Mouse (Mus musculus) skeletal muscle tissue, adult 2 months (tissue): ENCODE measurements around the gene Sacm1l.
A peak's percentile ranks its signal among the peaks of the same experiment; 100 is the strongest.

Experiments
- DNase-seq: peaks from one replicate; pipeline ENCODE4 v3.0.0-alpha.2; 2012; ENCODE audit warnings: low read depth, low spot score

Gene Sacm1l

DNA sequence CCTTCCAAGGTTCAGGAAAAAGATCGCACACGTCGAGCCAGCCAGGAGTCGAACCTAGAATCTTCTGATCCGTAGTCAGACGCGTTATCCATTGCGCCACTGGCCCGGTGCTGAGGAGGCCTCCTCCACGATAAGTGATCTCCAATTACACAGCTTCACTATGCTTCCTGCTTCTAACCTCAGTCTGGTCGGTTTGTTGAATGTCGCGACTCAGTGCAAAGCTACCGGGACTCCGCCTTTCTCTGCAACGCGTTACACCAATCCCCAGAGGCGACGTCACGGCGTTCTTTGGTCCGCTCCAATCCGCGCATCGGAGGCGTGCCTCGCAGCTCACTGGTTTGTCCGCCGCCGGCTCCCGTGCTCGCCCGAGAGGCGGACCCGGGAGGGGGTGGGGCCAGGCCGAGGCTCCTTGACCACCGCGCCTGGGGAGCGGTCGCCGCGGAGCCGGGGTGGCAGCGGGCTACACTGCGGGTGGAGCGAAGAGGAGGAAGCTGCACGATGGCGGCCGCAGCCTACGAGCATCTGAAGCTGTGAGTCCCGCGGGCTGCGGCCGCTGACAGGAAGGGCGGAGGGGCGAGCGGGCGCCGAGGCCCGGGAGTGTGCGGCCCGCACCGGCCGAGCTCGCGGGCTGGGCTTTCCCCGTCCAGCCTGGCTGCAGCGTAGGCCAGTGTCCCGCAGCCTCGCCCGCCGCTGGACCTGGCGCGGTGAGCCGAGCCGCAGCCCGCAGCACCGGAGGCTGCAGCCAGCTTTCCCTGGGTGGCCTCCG lies at the start of gene Sacm1l:
Gene Sacm1l (plus strand): TSS at position 368 of the 766 bp plus-strand sequence.
- DNase-seq: peak; percentile 100

DNA sequence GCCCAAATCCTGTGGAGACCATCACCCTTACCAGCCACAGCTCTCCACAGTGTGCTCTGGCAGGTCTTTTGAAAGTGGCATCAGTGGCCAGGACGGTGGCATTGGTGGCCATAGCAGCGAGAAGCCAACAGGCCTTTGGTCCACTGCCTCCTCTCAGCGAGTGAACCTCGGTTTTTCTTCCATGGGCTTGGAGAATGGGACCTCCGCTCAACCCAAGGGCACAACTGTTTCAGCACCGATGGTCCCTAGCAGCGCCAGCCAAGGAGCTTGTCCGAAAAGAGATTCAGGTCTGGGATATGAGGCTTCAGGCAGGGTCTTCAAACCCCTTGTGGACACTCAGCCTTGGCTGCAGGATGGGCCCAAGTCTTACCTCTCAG lies 49.7 kb upstream of the Sacm1l start:
- no peak for DNase-seq

DNA sequence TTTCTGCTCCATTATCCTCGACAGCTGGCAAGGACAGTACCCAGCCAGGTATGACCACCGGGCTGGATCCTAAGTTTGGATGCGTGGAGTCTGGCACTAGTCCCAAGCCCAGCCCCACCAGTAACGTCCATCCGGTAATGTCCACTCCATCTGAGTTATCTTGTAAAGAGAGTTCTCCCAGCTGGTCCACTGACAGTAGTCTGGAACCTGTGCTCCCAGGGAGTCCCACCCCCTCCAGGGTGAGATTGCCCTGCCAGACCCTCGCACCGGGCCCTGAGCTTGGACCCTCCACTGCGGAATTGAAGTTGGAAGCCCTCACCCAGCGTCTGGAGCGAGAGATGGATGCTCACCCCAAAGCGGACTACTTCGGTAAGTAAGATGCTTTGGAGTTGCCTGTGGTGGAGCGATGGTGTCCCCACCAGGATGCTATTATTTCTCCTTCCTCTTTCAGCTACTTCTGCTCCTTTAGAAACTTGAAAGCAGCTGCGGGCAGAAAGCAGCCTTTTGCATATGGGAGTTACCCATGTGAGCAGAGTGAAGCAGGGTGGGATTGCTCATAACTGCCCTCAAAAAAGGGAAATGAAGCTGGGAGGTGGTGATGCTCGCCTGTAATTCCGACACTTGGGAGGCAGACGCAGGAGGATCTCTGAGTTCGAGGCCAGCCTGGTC lies 49.2 kb upstream of the Sacm1l start:
- no peak for DNase-seq

DNA sequence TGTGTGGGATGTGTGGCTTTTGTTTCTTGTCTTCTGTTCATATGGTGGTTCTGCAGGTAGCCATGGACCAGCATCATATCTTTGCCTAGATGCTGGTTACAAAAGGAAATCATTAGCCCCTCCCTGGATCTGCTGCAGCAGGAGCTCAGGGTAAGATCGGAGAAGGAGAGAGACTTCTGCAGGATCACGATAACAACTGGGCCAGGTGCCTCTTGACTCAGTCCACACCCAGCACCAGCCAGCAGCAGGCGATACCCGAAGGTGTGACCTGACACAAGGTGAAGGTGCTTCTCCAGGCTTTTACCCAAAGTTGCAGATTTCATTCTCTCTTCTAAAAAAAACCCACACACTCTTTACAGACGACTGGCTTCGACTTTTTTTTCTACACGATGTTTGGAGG lies 48.4 kb upstream of the Sacm1l start:
- DNase-seq: no peak

DNA sequence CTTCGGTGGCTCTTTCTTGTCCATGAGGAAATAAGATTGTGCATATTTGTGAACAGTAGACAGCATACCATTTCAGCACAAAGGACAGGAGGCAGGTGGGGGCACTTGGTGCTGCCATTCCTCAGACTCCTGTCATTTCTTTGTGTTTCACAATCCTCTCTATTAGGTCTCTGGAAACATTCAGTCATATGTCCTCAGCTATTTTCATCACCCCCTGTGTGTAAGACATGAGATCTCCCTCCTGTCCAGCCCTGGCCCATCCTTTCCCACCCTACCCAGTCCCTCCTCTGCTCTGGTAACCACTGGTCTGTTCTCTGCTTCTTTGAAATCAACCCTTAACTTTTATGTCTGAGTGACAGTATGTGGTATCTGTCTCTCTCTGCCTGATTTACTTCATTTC lies 46.0 kb upstream of the Sacm1l start:
- no peak for DNase-seq

DNA sequence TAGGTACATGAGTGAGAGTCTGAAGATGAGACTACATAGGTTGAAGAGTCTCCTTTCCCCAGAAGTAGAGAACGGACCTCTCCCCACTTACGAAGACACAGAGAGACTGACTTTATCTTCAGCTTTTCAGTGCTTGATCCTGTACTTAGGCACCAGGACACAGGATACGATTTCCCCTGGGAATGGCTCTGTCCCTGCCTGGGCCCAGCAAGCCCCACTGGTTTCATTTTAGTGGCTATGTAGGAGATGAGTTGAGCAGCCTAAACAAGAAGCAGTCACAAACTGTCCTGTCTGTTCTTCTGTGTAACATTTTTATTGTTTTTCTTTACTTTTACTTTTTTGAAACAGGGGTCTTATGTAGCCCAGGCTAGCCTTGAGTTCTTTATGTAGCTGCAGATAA lies 44.7 kb upstream of the Sacm1l start:
- DNase-seq: no peak

DNA sequence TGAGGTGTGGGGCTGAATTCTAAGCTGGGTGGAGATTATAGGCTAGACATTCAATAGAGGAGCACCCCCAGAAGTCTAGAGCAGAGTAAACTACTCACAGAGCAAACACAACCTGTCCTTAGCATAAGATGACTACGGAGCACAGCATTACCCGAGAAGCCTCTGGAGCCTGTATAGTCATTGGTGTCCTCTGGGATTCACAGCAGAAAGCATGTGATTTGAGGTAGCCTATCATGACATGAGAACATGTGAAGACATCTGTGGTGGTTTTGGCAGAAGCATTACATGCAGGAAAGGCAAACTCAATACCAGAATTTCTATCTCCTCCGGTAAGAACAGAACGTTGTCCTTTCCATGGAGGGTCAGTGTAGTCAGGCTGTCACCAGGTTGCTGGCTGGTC lies 44.0 kb upstream of the Sacm1l start:
- no peak for DNase-seq

DNA sequence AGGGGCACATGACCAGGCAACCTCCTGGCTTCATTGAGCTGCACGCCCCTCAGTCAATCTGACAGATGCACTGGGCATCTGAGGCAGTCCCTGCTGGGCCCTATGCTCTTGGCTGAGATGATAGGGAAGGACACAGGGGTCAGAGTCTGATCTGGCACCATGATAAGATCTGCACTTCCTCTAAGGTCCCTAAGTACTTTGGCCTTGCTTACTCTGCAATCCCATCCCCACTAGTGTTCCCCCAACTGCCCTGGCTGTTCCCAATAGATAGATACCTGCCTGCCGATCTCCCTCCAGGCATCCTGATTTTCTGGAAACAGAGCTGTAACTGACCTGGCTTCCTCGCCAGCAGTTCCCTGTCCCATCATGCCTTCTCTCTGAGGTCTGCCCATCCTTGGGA lies 42.9 kb upstream of the Sacm1l start:
- DNase-seq: no peak

DNA sequence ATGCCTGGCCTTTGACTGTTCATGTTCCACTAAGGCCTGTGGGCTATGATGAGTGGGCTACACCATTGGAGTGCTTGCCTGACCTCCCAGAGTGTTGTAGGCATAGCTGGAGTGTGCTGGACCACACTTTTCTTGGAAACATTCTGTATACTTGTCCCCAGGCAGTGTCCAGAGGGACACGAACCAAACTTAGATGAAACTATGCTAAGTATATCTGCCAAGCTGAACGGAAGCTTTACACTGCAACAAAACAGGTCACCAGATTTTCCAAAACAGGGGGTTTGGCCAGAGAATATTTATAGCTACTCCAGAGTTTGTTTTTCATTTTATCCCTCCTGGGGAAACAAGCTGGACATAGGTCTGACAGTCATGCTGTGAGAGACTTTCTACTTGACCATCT lies 40.5 kb upstream of the Sacm1l start:
- DNase-seq: no peak

DNA sequence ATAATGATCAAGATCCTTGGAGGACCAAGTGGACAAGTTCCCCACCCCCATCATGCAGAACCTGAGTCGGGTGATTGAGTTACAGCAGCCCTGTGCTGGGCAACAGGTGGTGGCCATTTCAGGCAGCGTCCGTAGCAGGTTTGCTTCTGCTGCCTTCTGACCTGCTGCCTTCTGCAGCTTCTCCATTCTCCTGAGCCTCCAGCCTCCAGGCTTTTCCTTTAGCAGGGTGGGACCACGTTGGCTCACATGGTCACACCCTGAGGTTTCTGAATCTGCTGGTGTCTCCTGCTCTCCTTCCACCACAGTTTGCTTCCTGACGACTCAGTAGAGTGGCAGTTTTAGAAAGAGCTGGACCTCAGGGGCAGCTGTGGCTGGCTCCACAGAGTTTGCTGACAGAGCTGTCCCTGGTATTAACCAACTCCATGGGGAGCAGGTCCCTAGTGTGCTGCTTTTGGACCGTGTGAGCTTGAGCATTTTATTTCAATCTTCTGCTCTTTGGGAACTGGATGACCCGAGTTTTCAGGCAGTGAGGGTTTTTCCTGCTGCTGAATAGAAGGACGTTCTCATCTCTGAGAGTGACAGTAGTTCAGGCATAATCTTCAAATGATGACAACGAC lies 39.7 kb upstream of the Sacm1l start:
- DNase-seq: peak; percentile 87

DNA sequence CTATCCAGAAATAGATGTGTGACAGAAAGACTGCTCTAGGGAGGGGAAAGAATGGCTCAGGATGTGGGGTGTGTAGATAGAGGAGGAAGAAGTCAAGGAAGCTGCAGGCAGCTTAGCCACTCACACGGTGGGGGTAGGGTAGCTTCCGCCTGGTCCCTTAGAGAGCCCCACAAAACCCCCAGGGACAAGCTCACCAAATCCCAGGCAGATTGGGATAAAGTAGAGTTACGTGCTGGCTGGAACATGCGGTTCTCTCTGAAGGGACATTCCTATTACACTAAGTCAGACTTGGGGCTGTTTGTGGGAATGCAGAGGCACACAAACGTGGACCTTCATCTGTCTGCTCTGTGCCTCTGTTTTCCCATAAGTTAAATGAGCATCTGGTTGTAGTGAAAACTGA lies 38.6 kb upstream of the Sacm1l start:
- peak; percentile 67 for DNase-seq

DNA sequence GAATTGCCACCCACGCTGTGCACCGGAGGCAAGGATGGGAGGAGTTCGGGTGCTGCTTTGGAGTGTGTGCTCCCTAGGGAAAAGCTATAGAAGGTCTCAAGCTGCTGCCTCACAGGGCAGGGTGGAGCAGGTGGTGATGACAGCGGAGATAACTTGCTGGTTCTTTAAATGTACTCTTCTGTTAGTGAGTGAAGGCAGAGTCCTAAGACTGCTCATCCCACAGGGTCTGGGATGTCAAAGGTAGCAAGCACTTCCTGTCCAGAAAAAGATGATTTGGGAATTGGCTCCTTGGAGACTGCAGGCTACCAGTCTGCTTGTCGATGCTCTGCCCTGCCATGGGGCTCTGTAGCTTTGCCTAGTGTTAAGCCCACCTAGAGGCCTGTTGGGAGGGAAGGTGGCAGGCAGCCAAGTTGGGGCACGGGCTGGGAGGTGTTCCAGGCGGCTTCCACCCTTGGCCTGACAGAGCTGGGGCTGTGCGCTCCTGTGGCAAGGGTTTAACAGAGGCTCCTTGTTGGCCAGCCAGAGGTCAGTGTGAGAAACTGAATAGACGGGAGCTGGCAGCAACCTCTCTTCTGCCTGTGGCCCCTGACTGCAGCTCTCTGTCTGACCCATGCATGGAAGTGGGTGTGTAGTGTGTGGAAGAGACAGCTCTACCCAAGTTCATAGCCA lies 37.5 kb upstream of the Sacm1l start:
- no peak for DNase-seq

DNA sequence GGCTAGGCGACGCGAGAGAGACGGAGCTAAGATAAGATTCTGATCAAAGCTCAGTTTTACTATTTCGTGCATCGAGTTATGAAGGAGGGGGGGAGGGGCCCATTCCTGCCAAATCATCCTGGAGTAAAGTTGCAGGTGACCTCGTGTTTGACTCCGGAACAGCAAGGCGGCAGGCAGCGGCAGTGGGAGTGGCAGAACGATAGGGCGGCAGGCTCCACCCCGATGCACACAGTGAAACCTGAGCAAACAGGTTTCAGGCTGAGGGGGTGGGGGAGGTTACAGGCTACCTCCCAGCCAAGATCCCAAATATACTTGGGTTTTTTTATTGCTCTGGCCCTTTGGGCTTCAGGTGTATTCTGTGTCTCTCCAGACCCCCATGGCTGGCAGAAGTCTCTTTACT lies 32.9 kb upstream of the Sacm1l start:
- DNase-seq: peak; percentile 54

DNA sequence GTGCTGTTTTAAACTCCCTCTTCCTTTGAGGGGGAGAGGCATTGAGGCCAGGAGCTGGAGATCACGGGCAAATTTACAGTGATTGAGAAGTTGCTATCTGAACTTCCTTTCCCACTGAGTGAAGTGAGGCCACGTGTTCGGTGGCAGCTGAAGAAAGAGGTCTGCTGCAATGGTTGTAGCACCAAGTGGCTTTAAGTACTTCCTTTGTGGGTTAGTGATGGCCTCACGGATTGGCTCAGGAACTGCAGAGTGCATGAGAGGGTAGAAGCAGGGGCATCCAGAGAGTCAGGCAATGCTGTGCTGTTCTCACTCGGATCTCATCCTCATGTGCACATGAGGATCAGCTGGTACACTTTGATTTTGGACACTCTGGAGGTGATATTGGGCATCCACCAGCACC lies 31.7 kb upstream of the Sacm1l start:
- DNase-seq: no peak

DNA sequence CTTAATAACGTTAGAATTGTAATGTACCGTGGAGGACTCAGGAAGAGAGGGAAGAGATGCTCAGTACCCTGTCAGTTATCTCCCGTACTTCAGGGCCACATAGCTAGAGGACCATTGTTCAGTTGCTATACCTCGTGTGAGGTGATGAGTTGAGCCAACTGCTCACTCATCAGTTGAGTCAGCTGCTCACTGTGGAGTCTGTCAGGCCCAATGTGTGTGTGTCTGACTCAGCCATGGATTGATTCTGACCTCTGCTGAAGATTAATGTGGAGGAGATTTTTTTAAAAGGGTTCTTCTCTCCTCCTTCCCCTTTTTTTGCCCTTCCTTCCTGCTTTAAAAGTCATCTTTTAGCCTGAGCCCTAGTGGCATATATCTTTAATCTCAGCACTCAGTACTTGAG lies 29.1 kb upstream of the Sacm1l start:
- no peak for DNase-seq

DNA sequence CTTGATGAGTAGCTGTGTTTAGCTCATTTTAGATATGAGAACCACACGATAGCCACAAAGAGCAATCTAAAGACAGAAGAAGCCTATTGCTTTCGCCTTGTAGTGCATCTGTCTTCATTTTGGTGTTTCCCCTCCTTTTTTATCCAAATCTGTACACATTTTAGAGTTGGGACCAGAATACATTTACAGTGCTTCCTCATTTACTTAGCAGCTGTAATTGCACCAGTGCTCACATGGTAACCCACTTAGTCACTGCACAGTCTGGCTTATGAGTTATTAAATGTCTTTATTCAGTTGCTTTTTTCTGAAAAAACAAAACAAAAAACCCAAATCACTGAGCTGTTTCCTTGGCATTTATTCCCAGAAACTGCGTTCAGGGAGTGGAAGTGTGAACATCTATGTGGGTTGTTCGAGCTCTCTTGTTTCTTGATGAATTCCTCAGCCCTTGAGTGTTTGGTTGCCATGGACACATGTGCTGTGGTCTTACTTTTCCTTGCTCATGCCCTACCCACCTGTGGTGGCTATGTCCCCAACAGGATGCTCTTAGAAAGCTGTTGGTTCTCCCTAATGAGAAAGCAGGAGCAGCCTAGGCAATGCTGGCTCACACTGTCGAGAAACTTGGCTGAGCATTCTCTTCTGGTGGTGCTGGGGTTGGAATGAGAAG lies 26.3 kb upstream of the Sacm1l start:
- DNase-seq: no peak

DNA sequence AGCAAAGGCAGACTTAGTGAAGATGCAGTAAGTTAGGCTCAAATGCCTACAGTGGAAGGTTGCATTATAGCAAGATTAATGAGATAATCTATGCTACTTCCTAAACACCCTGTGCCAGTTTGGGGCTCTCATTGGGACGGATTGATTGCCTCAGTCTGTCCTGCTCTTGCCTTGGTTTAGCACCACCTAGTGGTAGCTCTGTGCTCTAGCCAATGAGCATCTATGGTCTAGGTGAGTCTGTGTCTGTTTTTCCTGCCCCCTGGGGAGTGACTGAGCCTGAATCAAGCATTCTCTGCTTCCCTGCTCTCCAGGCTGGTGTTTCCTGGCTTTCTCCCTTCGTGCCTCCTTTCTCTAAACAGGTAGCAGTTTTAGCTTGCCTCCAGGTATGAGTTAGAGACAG lies 25.2 kb upstream of the Sacm1l start:
- DNase-seq: peak; percentile 75

DNA sequence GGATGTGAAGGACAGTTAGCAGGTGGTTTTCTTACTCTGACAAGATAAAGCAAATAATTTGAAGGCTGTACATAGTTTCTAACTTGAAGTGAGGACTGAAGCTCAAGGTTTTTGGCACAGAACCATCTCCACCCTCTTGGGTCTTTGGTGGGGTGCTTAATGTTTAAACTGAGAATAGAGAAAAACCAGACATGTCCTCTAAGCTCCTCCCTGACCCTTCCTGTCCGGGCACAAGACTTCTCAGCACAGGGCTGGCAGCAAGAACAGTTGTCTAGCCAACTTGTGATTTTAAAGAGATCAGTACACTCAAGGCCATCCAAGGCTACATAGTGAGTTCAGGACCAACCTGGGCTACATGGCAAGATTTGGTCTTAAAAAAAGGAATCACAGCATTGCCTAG lies 24.0 kb upstream of the Sacm1l start:
- no peak for DNase-seq

DNA sequence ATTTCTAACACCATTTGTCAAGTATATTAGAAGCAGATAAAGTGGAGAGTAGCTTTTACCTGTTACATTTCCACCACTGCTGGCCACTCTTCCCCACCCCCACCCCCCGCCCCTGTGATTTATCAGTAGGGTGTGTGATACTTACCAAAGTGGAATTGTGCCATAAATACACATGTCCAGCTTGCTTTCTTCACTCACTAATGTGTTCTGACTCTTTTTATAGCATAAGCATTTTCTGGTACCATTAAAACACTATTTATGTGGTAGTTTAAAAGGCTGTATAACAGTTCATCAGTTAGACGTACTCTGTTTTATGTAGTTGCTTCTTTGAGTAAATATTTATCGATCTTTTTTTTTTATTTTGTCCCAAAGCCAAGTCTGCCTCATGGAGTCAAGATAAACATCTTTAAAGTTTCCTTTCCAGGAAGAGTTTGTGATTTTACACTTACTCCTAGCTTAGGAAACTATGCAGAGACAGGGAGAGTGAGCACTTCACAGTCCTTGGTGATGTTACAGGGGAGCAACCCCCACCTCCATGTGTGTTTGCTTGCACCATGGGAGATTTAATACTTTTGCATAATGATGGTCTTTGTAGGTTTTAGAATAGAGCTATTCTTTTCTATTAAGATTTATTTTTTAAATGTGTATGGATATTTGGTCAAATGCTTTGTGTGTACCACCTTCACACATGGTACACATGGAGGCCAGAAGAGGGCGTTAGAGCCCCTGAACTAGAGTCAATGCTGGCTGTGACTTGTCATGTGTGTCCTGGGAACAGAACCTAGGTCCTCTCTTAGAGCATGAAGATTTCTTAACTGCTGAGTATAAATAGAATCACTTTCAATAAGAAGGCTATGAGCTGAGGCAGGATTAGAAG lies 23.1 kb upstream of the Sacm1l start:
- DNase-seq: no peak

DNA sequence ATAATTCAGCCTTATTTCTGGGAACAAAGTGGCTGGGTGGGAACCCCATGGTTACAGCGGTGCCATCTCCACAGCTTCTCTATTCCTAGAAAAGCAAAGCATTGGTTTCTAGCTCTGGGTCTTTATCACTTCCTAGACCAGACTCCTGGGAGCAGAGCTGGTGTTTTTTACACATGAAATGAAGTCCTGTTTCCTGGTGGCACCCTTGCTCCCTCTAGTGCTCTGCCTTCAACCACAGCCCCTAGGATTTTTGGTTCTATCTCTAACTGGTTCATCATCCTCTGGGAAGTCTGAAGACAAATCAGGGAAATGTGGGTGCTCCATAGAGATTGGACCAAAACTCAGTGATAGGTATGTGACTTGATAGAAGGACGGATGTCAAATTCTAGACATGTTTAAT lies 22.2 kb upstream of the Sacm1l start:
- no peak for DNase-seq

DNA sequence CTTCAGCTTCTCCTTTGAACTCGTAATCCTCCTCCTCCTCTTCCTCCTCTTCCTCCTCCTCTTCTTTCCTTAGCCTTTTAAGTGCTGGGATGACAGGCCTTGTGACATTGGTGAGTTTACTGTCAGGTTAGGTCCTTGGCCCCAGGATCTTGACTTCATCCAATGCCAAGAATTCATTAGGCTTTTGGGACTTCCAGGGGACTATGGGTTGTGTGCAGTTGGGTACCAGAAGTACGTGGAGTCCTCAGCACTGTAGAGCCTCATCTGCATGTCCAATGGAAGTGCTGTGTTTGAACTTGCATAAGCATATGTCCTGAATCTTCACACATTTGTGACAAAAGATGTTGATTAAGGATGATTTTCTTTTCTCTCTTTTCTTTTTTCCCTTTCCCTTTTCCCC lies 20.6 kb upstream of the Sacm1l start:
- DNase-seq: no peak
